Mouse (Mus musculus): ENCODE results near the gene Clec16a.
A peak's percentile ranks its signal among the peaks of the same experiment; 100 is the strongest.

Clec16a gene

GRCm38 (mm10) chr16:10749824-10750223 is 204.7 kb downstream of the Clec16a start:
- DNase-seq (ENCODE audit: extremely low read depth, insufficient read length, low spot score) = no peak

- DNase-seq (ENCODE audit: extremely low read depth, insufficient read length, low spot score) = peak; percentile 96
These were observed 209.6 kb downstream of the Clec16a start for GRCm38 (mm10) chr16:10754521-10755296.

GRCm38 (mm10) chr16:10756168-10756567 is 211.0 kb downstream of the Clec16a start:
- DNase-seq (ENCODE audit: extremely low read depth, insufficient read length, low spot score) = no peak

- no peak for DNase-seq (ENCODE audit: extremely low read depth, insufficient read length, low spot score)
These were observed 216.0 kb downstream of the Clec16a start for GRCm38 (mm10) chr16:10761182-10761581.

GRCm38 (mm10) chr16:10762569-10763180 is 217.5 kb downstream of the Clec16a start:
- no peak for DNase-seq (ENCODE audit: extremely low read depth, insufficient read length, low spot score)

- no peak for DNase-seq (ENCODE audit: extremely low read depth, insufficient read length, low spot score)
These were observed 218.6 kb downstream of the Clec16a start for GRCm38 (mm10) chr16:10763540-10764264.

- no peak for DNase-seq (ENCODE audit: extremely low read depth, insufficient read length, low spot score)
These were observed 219.2 kb downstream of the Clec16a start for GRCm38 (mm10) chr16:10764323-10764722.

- DNase-seq (ENCODE audit: extremely low read depth, insufficient read length, low spot score) = no peak
These were observed 222.0 kb downstream of the Clec16a start for GRCm38 (mm10) chr16:10767158-10767557.

- peak; percentile 51 for DNase-seq (ENCODE audit: extremely low read depth, insufficient read length, low spot score)
These were observed 223.7 kb downstream of the Clec16a start for GRCm38 (mm10) chr16:10768821-10769220.

- DNase-seq (ENCODE audit: extremely low read depth, insufficient read length, low spot score) = peak; percentile 70
These were observed 224.5 kb downstream of the Clec16a start for GRCm38 (mm10) chr16:10769661-10770060.

- DNase-seq (ENCODE audit: extremely low read depth, insufficient read length, low spot score) = no peak
These were observed 225.6 kb downstream of the Clec16a start for GRCm38 (mm10) chr16:10770531-10771325.

- no peak for DNase-seq (ENCODE audit: extremely low read depth, insufficient read length, low spot score)
These were observed 226.8 kb downstream of the Clec16a start for GRCm38 (mm10) chr16:10771769-10772510.

- no peak for DNase-seq (ENCODE audit: extremely low read depth, insufficient read length, low spot score)
These were observed 228.4 kb downstream of the Clec16a start for GRCm38 (mm10) chr16:10773543-10773942.

GRCm38 (mm10) chr16:10774726-10775125 is 229.6 kb downstream of the Clec16a start:
- no peak for DNase-seq (ENCODE audit: extremely low read depth, insufficient read length, low spot score)

- peak; percentile 61 for DNase-seq (ENCODE audit: extremely low read depth, insufficient read length, low spot score)
These were observed 231.2 kb downstream of the Clec16a start for GRCm38 (mm10) chr16:10776322-10776721.

- DNase-seq (ENCODE audit: extremely low read depth, insufficient read length, low spot score) = no peak
These were observed 232.5 kb downstream of the Clec16a start for GRCm38 (mm10) chr16:10777579-10778160.

- no peak for DNase-seq (ENCODE audit: extremely low read depth, insufficient read length, low spot score)
These were observed 235.5 kb downstream of the Clec16a start for GRCm38 (mm10) chr16:10780631-10781120.

- DNase-seq (ENCODE audit: extremely low read depth, insufficient read length, low spot score) = peak; percentile 87
These were observed 236.8 kb downstream of the Clec16a start for GRCm38 (mm10) chr16:10781862-10782371.
